Mouse (Mus musculus): ENCODE data around the gene Tln1.

- TF ChIP-seq POLR2A (IDR thresholded peaks at IDR 0.05; ENCODE audit: control insufficient read depth, low read depth, low read length), result no peak
- no peak for TF ChIP-seq CTCF (IDR thresholded peaks at IDR 0.05; ENCODE audit: control insufficient read depth, insufficient read depth, insufficient replicate concordance, low read depth, low read length)
Observed at GRCm38 (mm10) chr4:43581381-43581780, 18.9 kb upstream of the Tln1 start.
